Mouse (Mus musculus) adrenal gland, adult 18-20 months (tissue): ENCODE results near the gene Atp6v1g3. TPM values are rescaled to one million over a fixed set of nuclear protein-coding genes. Genes with fewer than 3 reads are reported as not detected.

Source experiments
- DNase-seq, 2 experiments: peaks; one replicate each; pipeline ENCODE4 v3.0.0; 2021 to 2022; ENCODE audit warnings: low spot score in 2 of 2
- long read RNA-seq, 2 experiments: library from polyadenylated mRNA; stranded (forward); transcript quantifications; one replicate each; pipeline ENCODE4 v2.0.0; 2021
- total RNA-seq, 2 experiments: library from RNA; stranded (reverse); gene quantifications; 1 replicate in 1 of 2; 2 replicates in 1 of 2; pipeline ENCODE4 v1.2.3; 2021

Atp6v1g3 gene
- not detected for total RNA-seq
- long read RNA-seq, experiment 1 = 0 reads
- long read RNA-seq, experiment 2 = 0 reads

DNA sequence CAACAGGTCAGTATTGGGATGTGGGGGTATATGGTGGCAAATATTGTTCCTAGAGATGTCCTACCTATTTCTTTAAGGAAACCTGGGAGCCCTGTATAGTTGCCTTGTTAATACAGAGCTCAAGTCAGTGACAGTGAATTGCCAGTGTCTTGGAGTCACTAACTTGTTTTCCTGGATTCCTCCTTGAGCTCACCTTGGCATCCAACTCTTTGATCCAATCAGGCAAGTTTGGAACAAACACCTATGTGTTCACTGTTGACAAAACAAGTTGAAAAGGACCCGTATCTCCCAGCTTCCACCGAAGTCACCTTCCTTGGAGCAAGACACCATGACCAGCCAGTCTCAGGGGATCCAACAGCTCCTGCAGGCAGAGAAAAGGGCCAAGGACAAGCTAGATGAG lies at the start of gene Atp6v1g3:
Gene Atp6v1g3, plus strand, starts transcription at position 301 of the 400 bp plus-strand sequence.
- DNase-seq = no peak

DNA sequence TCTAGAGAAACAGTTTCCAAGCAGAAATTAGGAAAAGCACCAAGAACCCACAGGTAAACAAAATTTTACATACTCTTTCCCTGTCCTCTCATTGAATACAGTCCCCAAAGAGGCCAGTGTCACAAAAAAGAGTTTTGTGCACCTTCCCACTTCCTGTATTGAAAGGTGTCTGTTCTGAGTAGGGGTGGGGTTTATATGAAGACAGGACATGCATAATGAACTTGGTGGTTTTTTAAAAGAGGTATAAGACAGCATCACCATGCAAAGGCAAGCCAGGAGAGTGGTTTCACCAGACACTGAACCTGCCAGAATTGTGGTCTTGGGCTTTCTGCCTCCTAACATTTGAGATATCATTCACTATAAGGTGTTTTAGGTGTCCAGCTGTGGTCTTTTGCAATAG lies 40.5 kb upstream of the Atp6v1g3 start:
- DNase-seq = no peak

DNA sequence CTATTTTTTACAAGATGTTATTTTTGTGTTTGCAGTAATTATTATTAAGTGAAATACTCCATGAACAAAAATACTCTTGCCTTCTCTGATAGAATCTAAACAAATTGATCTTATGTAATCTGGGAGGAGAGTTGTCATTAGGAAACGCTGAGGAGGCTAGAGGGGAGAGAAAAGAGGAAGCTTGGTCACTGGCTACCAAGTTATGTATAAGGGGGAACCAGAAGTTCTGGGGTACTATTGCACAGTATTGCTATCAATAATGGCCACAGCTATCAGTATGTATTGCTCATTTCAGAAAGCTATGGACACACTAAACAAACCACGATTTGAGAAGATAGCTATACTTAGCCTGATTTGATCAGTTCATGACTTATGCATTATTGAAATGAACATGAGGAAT lies 36.3 kb upstream of the Atp6v1g3 start:
- no peak for DNase-seq

DNA sequence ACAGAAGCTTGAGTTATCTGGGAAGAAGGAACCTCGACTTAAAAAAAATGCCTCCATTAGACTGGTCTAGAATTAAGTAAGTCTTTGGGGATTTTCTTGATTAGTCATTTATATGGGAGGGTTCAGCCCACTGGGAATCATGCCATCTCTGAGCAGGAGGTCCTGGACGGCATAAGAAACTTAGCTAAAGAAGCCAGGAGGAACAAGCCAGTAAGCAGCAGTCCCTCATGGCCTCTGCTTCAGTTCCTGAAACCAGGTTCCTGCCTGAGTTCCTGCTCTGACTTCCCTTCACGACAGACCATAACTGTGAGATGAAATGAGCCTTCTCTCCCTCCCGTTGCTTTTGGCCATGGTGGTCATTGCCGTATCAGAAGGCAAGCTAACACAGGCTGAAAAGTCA lies 29.6 kb upstream of the Atp6v1g3 start:
- DNase-seq = no peak

DNA sequence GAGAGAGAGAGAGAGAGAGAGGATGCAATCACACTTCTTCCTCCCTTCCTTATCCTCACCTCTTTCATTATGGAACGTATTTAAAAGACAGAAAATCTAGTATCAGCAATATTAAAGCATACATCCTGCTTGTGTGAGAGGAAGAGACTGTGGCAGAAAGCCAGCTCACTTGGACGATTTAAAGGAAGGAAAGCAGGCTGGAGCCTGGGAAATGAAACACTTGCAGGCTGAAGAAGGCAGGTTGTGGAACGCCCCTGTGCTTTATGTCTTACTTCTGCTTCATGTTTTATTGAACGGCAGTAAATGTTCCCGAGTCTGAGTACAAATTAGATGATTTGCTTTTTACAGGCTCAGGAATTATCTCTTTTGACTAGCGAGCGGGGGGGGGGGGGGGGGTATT lies 29.1 kb upstream of the Atp6v1g3 start:
- DNase-seq = no peak

DNA sequence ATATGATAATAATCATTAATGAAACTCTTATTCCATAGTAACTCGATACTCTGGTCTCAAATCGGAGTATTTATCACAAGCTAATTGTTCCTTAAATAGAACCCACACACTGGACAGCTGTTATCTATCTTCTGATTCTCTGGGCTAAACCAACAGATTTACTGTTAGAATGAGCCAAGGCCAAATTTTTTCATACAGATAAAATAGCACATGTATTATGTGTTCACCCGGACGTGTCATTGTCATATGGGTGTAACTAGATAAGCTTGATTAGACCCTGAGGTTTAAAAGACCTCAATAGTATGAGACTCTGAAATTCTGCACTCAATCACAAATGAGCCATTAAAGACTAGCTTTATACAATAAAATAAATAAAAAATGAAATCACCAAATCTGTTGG lies 28.4 kb upstream of the Atp6v1g3 start:
- no peak for DNase-seq

DNA sequence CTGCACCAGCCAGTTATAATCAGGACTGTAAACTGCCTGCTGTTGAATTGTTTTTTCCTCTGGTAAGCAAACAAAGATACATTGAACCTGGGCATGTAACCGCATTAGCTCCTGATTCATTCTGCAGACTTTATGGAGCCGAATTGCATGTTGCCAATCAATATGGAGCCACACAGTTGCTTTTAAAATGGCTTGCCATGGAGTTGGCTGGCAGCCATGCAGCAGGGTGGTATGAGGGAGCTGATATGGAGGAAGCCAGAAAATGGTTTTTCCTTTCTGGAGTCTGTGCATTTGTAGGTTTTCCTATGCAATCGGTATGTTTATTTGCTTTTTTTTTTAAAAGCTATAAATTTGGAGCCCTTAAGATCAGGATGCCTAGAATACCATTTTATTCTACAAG lies 28.0 kb upstream of the Atp6v1g3 start:
- DNase-seq = no peak

DNA sequence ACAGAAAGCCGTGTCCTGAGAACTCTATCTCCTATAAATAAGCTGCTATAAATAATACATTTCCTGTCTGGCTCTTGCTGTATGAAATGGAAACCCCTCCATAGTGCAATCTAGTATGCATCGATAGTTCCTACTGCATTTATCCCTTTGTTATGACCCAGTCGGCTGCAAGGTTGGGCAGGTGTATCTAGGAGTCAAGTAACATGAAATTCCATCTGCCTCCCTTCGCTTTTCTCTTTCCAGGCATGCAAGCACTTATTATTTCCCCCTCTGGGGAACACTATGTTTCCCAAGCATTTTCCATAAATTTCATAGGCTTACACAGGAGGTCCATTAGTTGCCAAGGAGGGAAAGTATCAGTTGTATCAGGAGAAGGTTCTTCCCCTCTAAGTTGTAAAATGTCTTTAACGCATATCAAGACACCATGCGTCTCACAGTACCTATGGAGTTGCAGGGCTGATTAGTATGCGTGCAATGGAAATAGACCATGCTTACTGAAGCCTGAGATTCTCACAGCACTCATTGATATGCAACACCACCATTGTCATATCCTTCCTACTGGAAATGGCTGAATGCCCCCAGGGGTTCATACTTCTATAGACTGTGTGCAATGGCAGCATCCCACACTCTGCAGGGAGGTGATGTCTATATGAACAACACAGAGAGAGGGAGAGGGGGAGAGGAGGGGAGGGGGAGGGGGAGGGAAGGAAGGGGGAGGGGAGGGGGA lies 26.9 kb upstream of the Atp6v1g3 start:
- no peak for DNase-seq

DNA sequence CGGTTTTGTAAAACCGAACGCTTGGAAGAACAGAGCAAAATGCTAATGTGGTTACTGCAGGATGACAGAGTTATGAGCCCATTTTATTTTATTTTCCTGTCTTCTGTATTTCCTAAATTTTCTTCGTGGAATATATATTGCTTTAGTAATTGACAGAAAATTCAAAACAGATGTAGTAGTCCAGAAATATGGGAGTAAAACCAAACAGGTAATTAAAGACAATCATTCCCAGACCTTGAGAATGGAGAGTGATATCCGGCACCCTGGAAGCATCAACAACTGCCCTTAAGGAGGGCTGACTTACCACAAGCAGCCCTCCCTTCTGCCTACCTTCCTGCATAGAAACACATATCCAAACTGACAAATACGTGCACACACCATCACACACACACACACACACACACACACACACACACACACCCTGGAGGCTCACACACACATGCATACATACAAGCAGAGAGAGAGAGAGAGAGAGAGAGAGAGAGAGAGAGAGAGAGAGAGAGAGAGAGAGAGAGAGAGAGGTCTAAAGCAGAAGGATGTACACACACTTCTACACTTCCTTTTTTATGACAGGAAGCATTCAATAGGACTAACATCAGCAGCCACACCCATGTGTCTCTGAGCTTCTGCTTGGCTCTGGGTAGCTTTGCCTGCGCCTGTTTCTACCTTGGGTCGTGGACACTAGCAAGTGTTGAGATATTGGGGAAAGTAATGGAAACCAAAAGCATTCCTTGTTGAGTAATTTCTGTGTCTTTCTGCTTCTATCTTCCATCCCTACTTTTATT lies 25.6 kb upstream of the Atp6v1g3 start:
- no peak for DNase-seq

DNA sequence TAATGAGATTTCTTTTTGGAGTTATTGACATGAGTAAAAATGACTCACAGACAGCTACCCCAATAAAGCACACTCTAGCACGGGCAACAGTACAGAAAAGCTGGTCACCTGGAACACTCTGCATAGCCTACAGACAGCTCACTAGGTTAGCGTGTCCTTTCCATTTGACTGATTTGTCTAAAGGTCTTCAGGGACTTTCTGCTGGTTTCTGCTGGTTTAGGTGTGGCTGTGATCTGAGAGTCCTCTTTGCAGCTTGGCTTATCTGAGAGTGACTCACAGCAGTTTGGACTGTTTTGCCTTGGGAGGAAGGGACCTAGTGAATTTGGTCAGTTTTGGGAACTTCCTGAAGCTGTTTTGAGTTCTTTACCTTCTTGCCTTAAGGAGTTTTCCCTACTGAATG lies 24.8 kb upstream of the Atp6v1g3 start:
- no peak for DNase-seq

DNA sequence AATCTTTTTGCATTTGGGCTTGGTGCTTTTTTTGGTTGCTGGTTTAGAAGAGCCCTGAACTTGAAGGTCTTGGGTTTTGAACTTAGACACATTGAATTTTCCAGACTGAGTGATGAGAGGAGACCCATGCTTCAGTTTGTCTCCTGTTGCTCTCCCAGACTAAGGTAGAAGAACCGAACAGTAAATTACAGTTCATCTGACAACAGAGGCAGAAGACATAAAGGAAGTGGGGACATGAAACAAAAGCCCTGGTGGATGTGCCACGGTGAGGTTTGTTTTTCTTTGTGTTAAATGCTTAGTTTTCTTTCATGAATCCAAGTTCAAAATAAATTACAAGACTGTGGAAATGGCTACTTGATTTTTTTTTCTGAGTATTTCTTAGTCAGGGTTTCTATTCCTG lies 22.6 kb upstream of the Atp6v1g3 start:
- DNase-seq = no peak

DNA sequence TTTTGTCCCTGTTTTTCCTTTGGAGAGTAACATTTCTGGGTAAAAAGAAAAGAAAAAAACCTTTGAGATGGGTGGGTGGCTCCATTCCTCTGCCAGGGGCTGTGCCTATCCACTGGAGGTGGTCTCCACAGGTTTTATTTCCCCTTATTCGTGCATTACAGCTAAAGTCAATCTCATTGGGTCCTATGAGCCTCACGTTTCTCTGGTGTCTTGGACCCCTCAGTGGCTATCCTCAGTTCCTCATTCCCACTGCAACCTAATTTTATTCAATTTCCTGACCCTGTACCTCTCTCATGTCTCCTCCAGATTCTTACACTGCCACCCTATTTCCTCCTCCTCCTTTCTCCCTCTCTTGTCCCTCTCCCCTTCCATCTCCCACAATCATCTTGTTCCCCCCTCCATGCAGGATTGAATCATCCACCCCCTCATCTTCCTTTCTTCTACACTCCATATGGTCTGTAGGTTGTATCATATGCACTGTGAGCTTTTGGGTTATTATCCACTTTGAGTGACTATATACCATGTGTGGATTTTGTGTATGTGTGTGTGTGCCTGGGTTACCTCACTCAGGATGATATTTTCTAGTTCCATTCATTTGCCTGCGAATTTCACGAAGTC lies 17.3 kb upstream of the Atp6v1g3 start:
- DNase-seq = no peak

DNA sequence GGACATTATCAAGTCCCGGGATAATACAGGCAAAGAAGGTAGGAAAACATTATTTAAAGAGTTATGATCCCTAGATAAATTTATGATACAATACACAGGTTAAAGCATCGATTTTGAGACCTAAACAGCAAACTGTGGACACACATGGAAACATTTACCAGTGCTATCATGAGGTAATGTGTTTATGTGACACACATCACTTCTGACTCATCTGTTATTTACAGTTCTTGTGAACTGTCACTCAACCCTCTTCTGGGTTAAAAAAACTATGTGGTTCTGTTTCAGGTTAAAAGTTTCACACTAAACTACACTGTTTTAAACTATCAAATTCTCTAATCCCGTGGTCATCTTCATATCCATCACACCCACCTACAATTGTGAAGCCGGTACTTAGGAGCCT lies 14.8 kb upstream of the Atp6v1g3 start:
- DNase-seq = no peak

DNA sequence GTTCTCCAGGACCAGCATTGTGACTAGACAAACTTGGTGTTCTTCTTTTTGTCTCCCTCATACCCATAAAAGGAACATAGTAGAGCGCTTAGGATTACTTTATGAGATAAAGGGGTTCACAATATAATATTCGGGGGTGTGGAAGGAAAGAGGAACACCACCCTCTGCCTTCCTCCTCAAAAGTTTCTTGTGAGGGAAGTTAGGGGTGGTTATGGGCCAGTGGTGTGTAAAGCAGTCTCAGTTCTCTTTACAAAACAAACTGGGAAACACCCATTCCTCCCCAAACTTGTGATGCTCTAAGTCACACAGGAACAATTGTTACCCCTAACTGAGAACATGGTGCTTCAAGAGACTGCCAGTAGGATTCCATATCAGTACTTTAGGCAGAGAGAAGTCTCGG lies 12.0 kb upstream of the Atp6v1g3 start:
- no peak for DNase-seq

DNA sequence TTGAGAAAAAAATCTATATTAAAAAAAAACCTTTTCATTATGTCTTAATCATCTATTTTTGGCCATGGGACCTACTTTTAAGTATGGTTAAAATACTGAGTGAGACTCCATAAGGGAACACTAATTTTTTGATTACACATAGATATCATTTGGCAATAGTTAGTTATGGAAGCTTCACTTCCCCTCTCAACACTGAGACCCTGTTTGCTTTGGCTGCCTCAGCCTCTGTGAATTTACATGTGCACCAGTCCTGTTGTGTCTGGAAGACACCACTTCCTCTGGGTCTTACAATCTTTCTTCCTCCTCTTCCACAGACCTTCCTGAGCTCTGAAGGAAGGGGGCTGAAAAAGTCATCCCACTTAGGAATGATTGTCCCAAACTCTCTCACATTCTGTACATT lies 11.1 kb upstream of the Atp6v1g3 start:
- no peak for DNase-seq

DNA sequence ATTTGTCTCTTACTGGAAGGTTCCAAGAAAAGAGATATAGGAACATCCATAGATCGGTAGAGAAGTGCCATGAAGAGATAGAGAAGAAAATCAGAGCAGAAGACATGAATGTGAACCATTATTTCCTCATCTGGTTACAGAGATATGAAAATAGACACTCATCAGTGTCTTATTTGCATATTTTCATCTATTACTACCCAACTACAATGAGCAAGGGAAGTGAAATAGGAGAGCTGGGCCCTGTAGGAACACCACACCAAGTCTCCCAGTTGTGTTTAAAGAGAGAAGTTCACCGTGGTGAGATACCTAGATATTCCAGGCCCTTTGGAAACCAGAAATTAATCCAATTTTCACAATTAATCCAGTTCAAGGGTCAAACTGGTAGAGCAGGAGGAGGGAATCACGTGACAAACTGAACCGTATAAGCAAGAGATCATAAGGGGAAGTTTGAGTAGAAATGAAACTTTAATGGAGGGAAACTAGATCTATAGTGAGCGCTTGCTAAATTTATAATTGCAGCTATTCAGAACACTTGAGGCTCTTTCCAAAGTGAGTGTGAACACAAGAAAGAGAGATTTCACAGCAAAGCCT lies 6.0 kb upstream of the Atp6v1g3 start:
- DNase-seq = no peak

DNA sequence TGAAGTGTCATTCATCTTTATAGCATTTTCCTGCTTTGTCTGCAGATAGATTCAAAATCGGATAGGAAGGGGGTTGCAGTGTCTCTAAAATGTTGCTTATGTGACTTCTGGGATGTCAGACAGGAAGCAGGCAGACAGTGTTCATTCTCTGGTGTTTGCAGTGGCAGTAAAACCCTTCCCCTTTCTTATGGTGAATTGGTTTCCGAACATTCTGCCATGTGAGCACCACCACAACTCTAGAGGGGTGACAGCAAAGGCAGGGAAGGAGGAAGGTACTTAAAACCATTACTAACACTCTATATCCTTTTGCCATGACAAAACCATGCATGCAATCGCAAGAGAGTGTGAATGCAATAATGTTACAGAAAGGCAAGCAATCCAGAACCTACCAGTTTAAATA lies 1.4 kb downstream of the Atp6v1g3 start:
- no peak for DNase-seq

DNA sequence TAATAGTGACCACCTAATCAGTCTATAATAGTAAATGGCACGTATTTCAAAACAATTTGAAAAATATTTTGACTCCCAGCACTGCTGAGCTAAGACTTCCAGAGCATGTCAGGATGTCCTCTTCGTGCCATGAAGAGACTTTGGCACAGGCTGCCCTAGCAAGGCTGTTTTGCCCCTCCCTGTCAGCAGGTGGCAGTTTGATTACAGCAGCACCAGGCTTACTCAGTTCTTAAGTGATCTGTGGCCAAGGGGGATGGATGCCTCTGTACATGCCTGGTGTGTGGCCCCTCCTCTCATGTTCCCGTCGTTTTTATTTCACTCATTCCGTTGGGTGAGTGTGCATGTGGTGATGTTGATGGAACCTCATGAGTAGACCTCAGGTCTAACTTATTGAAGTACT lies 2.3 kb downstream of the Atp6v1g3 start:
- no peak for DNase-seq

DNA sequence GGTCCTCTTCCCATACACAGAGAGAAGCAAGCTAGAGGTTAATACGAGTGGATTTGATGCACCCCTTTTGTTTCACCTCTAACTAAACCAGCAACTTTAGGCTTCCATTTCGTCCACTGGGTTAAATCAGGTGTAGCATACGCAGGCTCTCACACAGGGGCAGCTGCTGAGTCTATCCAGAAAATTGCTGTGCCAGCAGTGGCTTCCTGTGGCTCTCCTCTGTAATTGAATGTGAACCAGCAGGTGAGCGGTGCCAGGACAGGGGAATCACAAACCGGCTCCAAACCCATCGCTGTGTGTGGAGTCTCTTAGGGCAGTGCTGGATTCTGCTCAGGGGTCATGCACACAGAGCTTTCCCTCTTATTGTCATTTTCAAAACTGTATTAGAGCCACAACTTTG lies 7.6 kb downstream of the Atp6v1g3 start:
- DNase-seq = no peak

DNA sequence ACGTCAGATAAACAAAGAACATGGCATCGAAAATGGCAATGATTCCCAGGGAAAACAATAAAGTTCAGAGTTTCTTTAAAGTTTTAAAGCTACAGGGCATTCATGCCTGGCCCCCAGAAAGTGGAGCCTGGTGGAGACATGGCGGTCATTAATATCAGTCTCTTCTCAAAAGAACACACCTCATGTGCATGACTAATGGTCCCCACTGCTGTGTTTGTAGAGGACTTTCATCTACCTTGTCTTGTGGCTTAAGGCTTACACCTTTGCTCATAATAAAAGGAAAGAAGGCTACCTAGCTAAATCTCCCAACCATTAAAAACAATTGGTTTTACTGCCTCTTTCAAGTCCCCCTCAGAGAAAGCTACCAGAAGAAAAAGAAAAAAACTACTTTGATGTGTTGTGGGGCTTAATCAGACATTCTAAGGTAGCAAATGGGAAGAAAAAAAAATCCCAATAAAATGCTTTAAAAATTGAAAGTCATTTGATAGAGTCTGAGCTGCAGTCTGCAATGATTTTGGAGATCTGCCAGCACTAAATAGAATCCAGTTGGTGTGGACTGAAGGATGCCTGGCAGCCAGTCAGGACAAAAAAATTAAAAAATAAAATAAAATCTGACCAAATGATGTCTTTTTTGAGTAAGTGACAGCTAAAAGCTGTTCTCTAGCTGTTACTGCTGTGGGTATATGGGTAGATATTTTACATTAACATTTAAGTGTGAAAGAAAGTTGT lies 9.0 kb downstream of the Atp6v1g3 start:
- no peak for DNase-seq

DNA sequence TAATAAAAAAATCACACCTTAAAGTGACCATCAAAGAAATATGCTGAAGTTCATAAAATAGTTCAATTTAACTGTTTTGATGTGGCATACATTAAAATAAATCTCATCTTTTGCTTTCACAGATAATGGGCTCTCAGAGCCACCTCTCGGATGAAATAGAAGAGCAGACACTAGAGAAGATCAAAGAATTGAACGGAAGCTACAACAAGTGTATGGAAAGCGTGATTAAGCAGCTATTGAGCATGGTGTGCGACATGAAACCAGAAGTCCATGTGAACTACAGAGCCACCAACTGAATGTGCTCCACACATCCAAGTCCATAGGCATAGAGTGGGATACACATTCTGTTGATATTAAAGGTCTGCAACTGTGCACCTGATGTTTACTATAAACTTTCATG lies 14.1 kb downstream of the Atp6v1g3 start:
- no peak for DNase-seq
